ENCODE assay signal across 9 mouse cellular contexts in the genomic region with DNA sequence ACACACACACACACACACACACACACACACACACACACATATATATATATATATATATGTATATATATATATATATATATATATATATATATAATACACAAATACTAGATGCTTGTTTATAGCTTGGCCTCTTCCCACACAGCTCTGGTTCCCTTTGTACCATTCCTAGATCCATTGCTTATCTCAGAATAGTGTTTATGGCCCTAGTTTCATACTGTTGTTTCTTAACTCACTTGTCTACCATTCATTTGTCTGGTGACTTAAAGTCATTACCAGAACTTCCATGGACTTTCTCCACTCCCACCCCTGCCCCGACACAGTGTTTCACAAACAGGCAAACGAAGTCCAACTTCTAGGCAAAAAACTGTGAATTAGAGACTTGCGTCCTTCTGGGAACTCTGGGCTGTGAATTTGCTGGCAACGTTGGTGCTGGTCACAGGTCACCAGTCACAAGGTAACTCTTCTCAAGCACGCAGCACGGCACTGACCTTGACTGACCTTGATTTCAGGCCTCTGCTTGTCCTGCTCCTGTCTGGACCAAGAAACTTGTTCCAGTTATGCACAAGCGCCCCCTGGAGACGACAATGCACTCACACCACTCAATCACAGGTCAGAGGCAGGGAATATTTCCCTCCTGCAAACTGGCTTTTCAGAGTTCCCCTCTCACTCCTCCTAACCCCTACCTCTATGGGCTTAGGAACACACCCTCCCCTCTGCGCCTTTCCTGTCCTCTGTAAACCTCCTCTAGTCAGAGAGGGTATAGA. TPM values are rescaled to one million over a fixed set of nuclear protein-coding genes. Genes with fewer than 3 reads are reported as not detected.
DNase-seq lines count a peak whose midpoint lies in the region; ATAC-seq lines count a peak whose summit lies in the region.
"Had no signal": no experiment of that assay in that cellular context is flagged by ENCODE, and none has a peak within 500 bp of the region (broad histone marks: within the 10 kb centered on the region; RNA-seq: fewer than 3 reads in every experiment).

No protein-coding gene starts in this region.

- H3K4me1 ChIP-seq in hindbrain, embryonic 14.5 days (replicated peaks; ENCODE audit: control insufficient read depth, insufficient read depth, low read length): no peaks in the 10 kb centered on the region
- H3K4me1 ChIP-seq: limb, embryonic 12.5 days had no signal

- no peak overlapping the region for H3K27ac ChIP-seq in hindbrain, embryonic 14.5 days
- H3K27ac ChIP-seq: limb, embryonic 12.5 days had no signal

- peak; percentile 46; the same call in 1 of the 2 replicates for ATAC-seq in hindbrain, embryonic 14.5 days (ENCODE audit: low FRiP score)

- H3K9me3 ChIP-seq in hindbrain, embryonic 14.5 days (ENCODE audit: control insufficient read depth, low read length): no peaks in the 10 kb centered on the region

- no peak overlapping the region for H3K4me3 ChIP-seq in hindbrain, embryonic 14.5 days (replicated peaks; ENCODE audit: low read length)
- H3K4me3 ChIP-seq: limb, embryonic 12.5 days had no signal

- H3K27me3 ChIP-seq in hindbrain, embryonic 14.5 days (ENCODE audit: control insufficient read depth, insufficient read depth, low read length): no peaks in the 10 kb centered on the region
- H3K27me3 ChIP-seq: limb, embryonic 12.5 days had no signal

- no peak overlapping the region for H3K4me2 ChIP-seq in hindbrain, embryonic 14.5 days (replicated peaks)
- H3K4me2 ChIP-seq: limb, embryonic 12.5 days had no signal

- peak; percentile 77 for DNase-seq in R1 (ENCODE audit: low read depth, low spot score)
- peak; percentile 79 for DNase-seq in cerebellum, adult 8-10 months
- peak; percentile 52 to 53 for DNase-seq in frontal cortex, postnatal 25 days (ENCODE audit: low spot score in 2 of 2)
- DNase-seq in hindbrain, embryonic 14.5 days (ENCODE audit: low spot score): peak; percentile 61
- peak; percentile 68 to 73 for DNase-seq in layer of hippocampus, postnatal 10 days (ENCODE audit: low spot score in 2 of 2)
- DNase-seq in lung, postnatal 25 days (ENCODE audit: low spot score): peak; percentile 82
- peak; percentile 64 for DNase-seq in retina, postnatal 7 days (ENCODE audit: low read depth, low spot score)
- peak; percentile 56 for DNase-seq in yolk sac, embryonic 10.5 days (ENCODE audit: low spot score)

- H3K9ac ChIP-seq in hindbrain, embryonic 14.5 days: no peak overlapping the region
- H3K9ac ChIP-seq: limb, embryonic 12.5 days had no signal

- WGBS in hindbrain, embryonic 14.5 days: 35% methylated on average over 9 of the region's 9 CpGs

- no peaks in the 10 kb centered on the region for H3K36me3 ChIP-seq in hindbrain, embryonic 14.5 days (replicated peaks; ENCODE audit: control insufficient read depth, insufficient read depth)
- H3K36me3 ChIP-seq: limb, embryonic 12.5 days had no signal

RNA-seq across cellular contexts. Expression of a gene that starts 3.1 kb away (rescaled TPM):
- 0.13 TPM in 1 of 2 replicates, not detected in the other for polyA plus RNA-seq in hindbrain, embryonic 14.5 days (2014; fragmentation: Nextera tagmentation; extraction: Ambion mirVana)
- not detected for total RNA-seq in layer of hippocampus, postnatal 10 days (2021)

RNA-seq across cellular contexts. Expression of a gene that starts 21.6 kb away (rescaled TPM):
- 224 and 243 TPM in 2 replicates for polyA plus RNA-seq in hindbrain, embryonic 14.5 days (2014; fragmentation: Nextera tagmentation; extraction: Ambion mirVana)
- total RNA-seq in layer of hippocampus, postnatal 10 days (2021): 100 to 1,000 TPM; 350 to 357 TPM

RNA-seq across cellular contexts. Expression of a gene that starts 30.3 kb away (rescaled TPM):
- polyA plus RNA-seq in hindbrain, embryonic 14.5 days (2014; fragmentation: Nextera tagmentation; extraction: Ambion mirVana): 85.5 and 90.7 TPM in 2 replicates
- total RNA-seq in layer of hippocampus, postnatal 10 days (2021): 100 to 1,000 TPM; 138 to 143 TPM

RNA-seq across cellular contexts. Expression of a gene that starts 36.8 kb away (rescaled TPM):
- 147 and 154 TPM in 2 replicates for polyA plus RNA-seq in hindbrain, embryonic 14.5 days (2014; fragmentation: Nextera tagmentation; extraction: Ambion mirVana)
- 10 to 100 TPM; 78.0 to 81.7 TPM for total RNA-seq in layer of hippocampus, postnatal 10 days (2021)

RNA-seq across cellular contexts. Expression of a gene that starts 37.2 kb away (rescaled TPM):
- polyA plus RNA-seq in hindbrain, embryonic 14.5 days (2014; fragmentation: Nextera tagmentation; extraction: Ambion mirVana): 92.4 and 95.5 TPM in 2 replicates
- 10 to 100 TPM; 85.7 to 91.8 TPM for total RNA-seq in layer of hippocampus, postnatal 10 days (2021)
